Mouse (Mus musculus): ENCODE results near the gene Acvr2b. TPM values are rescaled to one million over a fixed set of nuclear protein-coding genes. Genes with fewer than 3 reads are reported as not detected.

Acvr2b gene
- polyA plus RNA-seq (2014; fragmentation: Nextera tagmentation; extraction: Ambion mirVana), result 57.4 and 67.0 TPM in 2 replicates

DNA sequence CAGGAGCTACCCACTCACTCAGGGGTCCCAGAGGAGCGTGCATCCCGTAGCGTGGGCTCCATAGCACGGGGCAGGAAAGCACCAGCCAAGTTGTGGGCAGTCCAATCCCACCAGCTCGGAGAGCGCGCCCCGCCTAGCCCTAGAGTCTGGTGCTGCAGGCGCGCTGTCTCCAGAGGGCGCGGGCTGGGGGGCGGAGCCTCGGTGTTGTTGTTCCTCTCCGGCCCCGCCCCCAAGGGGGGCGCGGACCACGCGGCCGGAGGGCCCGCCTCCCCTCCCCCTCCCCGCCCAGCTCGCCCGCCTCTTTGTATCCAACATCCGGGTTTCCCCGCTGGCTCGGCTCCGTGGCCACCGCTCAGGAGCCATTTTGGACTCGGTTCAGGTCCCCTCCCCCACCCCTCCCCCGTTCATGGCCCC lies at the start of gene Acvr2b:
Acvr2b (plus strand) TSS at position 318 of the 414 bp plus-strand sequence.
- 0% methylated on average over 11 of the region's 32 CpGs for WGBS
- no peaks in the 10 kb centered on the region for H3K36me3 ChIP-seq (ENCODE audit: control insufficient read depth, insufficient read depth, low read length)
- ATAC-seq (ENCODE audit: low FRiP score, low TSS enrichment), result peak; percentile 95
- H3K9ac ChIP-seq (ENCODE audit: low read depth, low read length), result peak within 1 kb of the TSS; percentile 99
- no peaks in the 10 kb centered on the region for H3K27me3 ChIP-seq (ENCODE audit: control insufficient read depth, insufficient read depth, low read length)
- H3K27ac ChIP-seq (ENCODE audit: low read depth, low read length), result peak within 1 kb of the TSS; percentile 97
- H3K4me2 ChIP-seq (replicated peaks; ENCODE audit: low read depth, low read length), result peak within 1 kb of the TSS; percentile 94
- peaks cover 13% of the 10 kb centered on the region for H3K4me1 ChIP-seq (ENCODE audit: control insufficient read depth, insufficient read depth, low read length)
- H3K9me3 ChIP-seq (ENCODE audit: control insufficient read depth, low read length), result no peaks in the 10 kb centered on the region
- H3K4me3 ChIP-seq (ENCODE audit: low read length), result peak within 1 kb of the TSS; percentile 92

- no peak overlapping the region for H3K9ac ChIP-seq (ENCODE audit: low read depth, low read length)
- no peak overlapping the region for H3K27ac ChIP-seq (ENCODE audit: low read depth, low read length)
- ATAC-seq (ENCODE audit: low FRiP score, low TSS enrichment), result no peak
- H3K4me1 ChIP-seq (ENCODE audit: control insufficient read depth, insufficient read depth, low read length), result peaks cover 4% of the 10 kb centered on the region; the same call in 1 of the 2 replicates
- no peaks in the 10 kb centered on the region for H3K27me3 ChIP-seq (ENCODE audit: control insufficient read depth, insufficient read depth, low read length)
- peaks cover 14% of the 10 kb centered on the region for H3K36me3 ChIP-seq (ENCODE audit: control insufficient read depth, insufficient read depth, low read length)
- WGBS, result 79% methylated on average over 6 of the region's 6 CpGs
- no peak overlapping the region for H3K4me3 ChIP-seq (ENCODE audit: low read length)
- H3K4me2 ChIP-seq (replicated peaks; ENCODE audit: low read depth, low read length), result no peak overlapping the region
- no peaks in the 10 kb centered on the region for H3K9me3 ChIP-seq (ENCODE audit: control insufficient read depth, low read length)
These were observed 48.0 kb upstream of the Acvr2b start for GRCm38 (mm10) chr9:119353926-119354325.

- no peak for ATAC-seq (ENCODE audit: low FRiP score, low TSS enrichment)
- WGBS, result 47% methylated on average over 6 of the region's 6 CpGs
- Histone ChIP-seq H3K9ac (ENCODE audit: low read depth, low read length) (no peak overlapping the region), H3K4me3 (ENCODE audit: low read length) (no peak overlapping the region), H3K27ac (ENCODE audit: low read depth, low read length) (no peak overlapping the region), H3K4me2 (replicated peaks; ENCODE audit: low read depth, low read length) (no peak overlapping the region), H3K4me1 (ENCODE audit: control insufficient read depth, insufficient read depth, low read length) (peaks cover 4% of the 10 kb centered on the region; the same call in 1 of the 2 replicates), H3K9me3 (ENCODE audit: control insufficient read depth, low read length) (no peaks in the 10 kb centered on the region), H3K36me3 (ENCODE audit: control insufficient read depth, insufficient read depth, low read length) (peaks cover 6% of the 10 kb centered on the region), H3K27me3 (ENCODE audit: control insufficient read depth, insufficient read depth, low read length) (no peaks in the 10 kb centered on the region)
These were observed 46.0 kb upstream of the Acvr2b start for GRCm38 (mm10) chr9:119355943-119356342.

GRCm38 (mm10) chr9:119357331-119358057 lies 44.4 kb upstream of the Acvr2b start, which contains the start of gene Xylb:
Xylb (plus strand) TSS chr9:119357381.
- 0 out of 2 replicates have a peak, but pooled peaks cover 4% of the 10 kb centered on the region for H3K4me1 ChIP-seq (ENCODE audit: control insufficient read depth, insufficient read depth, low read length)
- no peaks in the 10 kb centered on the region for H3K27me3 ChIP-seq (ENCODE audit: control insufficient read depth, insufficient read depth, low read length)
- no peaks in the 10 kb centered on the region for H3K9me3 ChIP-seq (ENCODE audit: control insufficient read depth, low read length)
- H3K9ac ChIP-seq (ENCODE audit: low read depth, low read length), result peak within 1 kb of the TSS; percentile 77
- ATAC-seq (ENCODE audit: low FRiP score, low TSS enrichment), result peak; percentile 93
- no peak within 1 kb of the TSS for H3K27ac ChIP-seq (ENCODE audit: low read depth, low read length)
- WGBS, result 3% methylated on average over 65 of the region's 65 CpGs
- H3K4me3 ChIP-seq (ENCODE audit: low read length), result peak within 1 kb of the TSS; percentile 72
- H3K4me2 ChIP-seq (replicated peaks; ENCODE audit: low read depth, low read length), result peak within 1 kb of the TSS; percentile 90
- no peaks in the 10 kb centered on the region for H3K36me3 ChIP-seq (ENCODE audit: control insufficient read depth, insufficient read depth, low read length)

- peak overlapping the region; percentile 72 for H3K4me3 ChIP-seq (ENCODE audit: low read length)
- ATAC-seq (ENCODE audit: low FRiP score, low TSS enrichment), result no peak
- no peak overlapping the region for H3K27ac ChIP-seq (ENCODE audit: low read depth, low read length)
- H3K4me2 ChIP-seq (replicated peaks; ENCODE audit: low read depth, low read length), result peak overlapping the region; percentile 90
- H3K9ac ChIP-seq (ENCODE audit: low read depth, low read length), result peak overlapping the region; percentile 77; the same call in 1 of the 2 replicates
- H3K9me3 ChIP-seq (ENCODE audit: control insufficient read depth, low read length), result no peaks in the 10 kb centered on the region
- no peaks in the 10 kb centered on the region for H3K27me3 ChIP-seq (ENCODE audit: control insufficient read depth, insufficient read depth, low read length)
- no peaks in the 10 kb centered on the region for H3K36me3 ChIP-seq (ENCODE audit: control insufficient read depth, insufficient read depth, low read length)
- 0 out of 2 replicates have a peak, but pooled peaks cover 4% of the 10 kb centered on the region for H3K4me1 ChIP-seq (ENCODE audit: control insufficient read depth, insufficient read depth, low read length)
- 48% methylated on average over 9 of the region's 9 CpGs for WGBS
These were observed 43.9 kb upstream of the Acvr2b start for GRCm38 (mm10) chr9:119358058-119358429.

GRCm38 (mm10) chr9:119361416-119361815 lies 40.5 kb upstream of the Acvr2b start:
- H3K4me1 ChIP-seq (ENCODE audit: control insufficient read depth, insufficient read depth, low read length), result peaks cover 6% of the 10 kb centered on the region; the same call in 1 of the 2 replicates
- no peak for ATAC-seq (ENCODE audit: low FRiP score, low TSS enrichment)

GRCm38 (mm10) chr9:119363229-119363628 lies 38.7 kb upstream of the Acvr2b start:
- ATAC-seq (ENCODE audit: low FRiP score, low TSS enrichment), result no peak
- H3K9me3 ChIP-seq (ENCODE audit: control insufficient read depth, low read length), result no peaks in the 10 kb centered on the region
- no peaks in the 10 kb centered on the region for H3K27me3 ChIP-seq (ENCODE audit: control insufficient read depth, insufficient read depth, low read length)

More at GRCm38 (mm10) chr9:119361416-119361815, 40.5 kb upstream of the Acvr2b start:
- Histone ChIP-seq H3K4me2 (replicated peaks; ENCODE audit: low read depth, low read length) (no peak overlapping the region), H3K9me3 (ENCODE audit: control insufficient read depth, low read length) (no peaks in the 10 kb centered on the region), H3K27me3 (ENCODE audit: control insufficient read depth, insufficient read depth, low read length) (no peaks in the 10 kb centered on the region), H3K9ac (ENCODE audit: low read depth, low read length) (no peak overlapping the region), H3K27ac (ENCODE audit: low read depth, low read length) (no peak overlapping the region), H3K36me3 (ENCODE audit: control insufficient read depth, insufficient read depth, low read length) (no peaks in the 10 kb centered on the region), H3K4me3 (ENCODE audit: low read length) (no peak overlapping the region)
- WGBS, result 92% methylated on average over 5 of the region's 5 CpGs

GRCm38 (mm10) chr9:119365284-119365683 lies 36.6 kb upstream of the Acvr2b start, which contains the start of gene Slc22a14:
Slc22a14 (minus strand) TSS chr9:119365553.
- no peak within 1 kb of the TSS for H3K4me3 ChIP-seq (ENCODE audit: low read length)
- H3K4me2 ChIP-seq (replicated peaks; ENCODE audit: low read depth, low read length), result no peak within 1 kb of the TSS
- H3K27ac ChIP-seq (ENCODE audit: low read depth, low read length), result no peak within 1 kb of the TSS
- WGBS, result 53% methylated on average over 7 of the region's 7 CpGs
- peaks cover 3% of the 10 kb centered on the region; the same call in 1 of the 2 replicates for H3K4me1 ChIP-seq (ENCODE audit: control insufficient read depth, insufficient read depth, low read length)
- no peaks in the 10 kb centered on the region; the same call in 1 of the 2 replicates for H3K36me3 ChIP-seq (ENCODE audit: control insufficient read depth, insufficient read depth, low read length)
- H3K9me3 ChIP-seq (ENCODE audit: control insufficient read depth, low read length), result no peaks in the 10 kb centered on the region
- ATAC-seq (ENCODE audit: low FRiP score, low TSS enrichment), result no peak
- no peaks in the 10 kb centered on the region for H3K27me3 ChIP-seq (ENCODE audit: control insufficient read depth, insufficient read depth, low read length)
- no peak within 1 kb of the TSS for H3K9ac ChIP-seq (ENCODE audit: low read depth, low read length)

More at GRCm38 (mm10) chr9:119363229-119363628, 38.7 kb upstream of the Acvr2b start:
- Histone ChIP-seq H3K4me2 (replicated peaks; ENCODE audit: low read depth, low read length) (no peak overlapping the region), H3K4me1 (ENCODE audit: control insufficient read depth, insufficient read depth, low read length) (peaks cover 3% of the 10 kb centered on the region; the same call in 1 of the 2 replicates), H3K27ac (ENCODE audit: low read depth, low read length) (no peak overlapping the region), H3K9ac (ENCODE audit: low read depth, low read length) (no peak overlapping the region), H3K36me3 (ENCODE audit: control insufficient read depth, insufficient read depth, low read length) (no peaks in the 10 kb centered on the region; the same call in 1 of the 2 replicates), H3K4me3 (ENCODE audit: low read length) (no peak overlapping the region)
- 79% methylated on average over 12 of the region's 12 CpGs for WGBS

- Histone ChIP-seq H3K4me1 (ENCODE audit: control insufficient read depth, insufficient read depth, low read length) (peaks cover 3% of the 10 kb centered on the region; the same call in 1 of the 2 replicates), H3K9ac (ENCODE audit: low read depth, low read length) (no peak overlapping the region), H3K4me2 (replicated peaks; ENCODE audit: low read depth, low read length) (no peak overlapping the region), H3K27ac (ENCODE audit: low read depth, low read length) (no peak overlapping the region), H3K4me3 (ENCODE audit: low read length) (no peak overlapping the region), H3K9me3 (ENCODE audit: control insufficient read depth, low read length) (no peaks in the 10 kb centered on the region), H3K27me3 (ENCODE audit: control insufficient read depth, insufficient read depth, low read length) (no peaks in the 10 kb centered on the region), H3K36me3 (ENCODE audit: control insufficient read depth, insufficient read depth, low read length) (no peaks in the 10 kb centered on the region; the same call in 1 of the 2 replicates)
- no peak for ATAC-seq (ENCODE audit: low FRiP score, low TSS enrichment)
- WGBS, result 91% methylated on average over 3 of the region's 3 CpGs
These were observed 33.6 kb upstream of the Acvr2b start for GRCm38 (mm10) chr9:119368367-119368766.

Data from kidney, embryonic 14.5 days (tissue).